Mouse (Mus musculus): ENCODE measurements around the gene Clcn1. TPM values are rescaled to one million over a fixed set of nuclear protein-coding genes. Genes with fewer than 3 reads are reported as not detected.
A peak's percentile ranks its signal among the peaks of the same experiment; 100 is the strongest.

Gene Clcn1
- polyA plus RNA-seq, 1 experiment from 2014 or later, result 0.15 TPM

GRCm38 (mm10) chr6:42260430-42260829 is 26.1 kb upstream of the Clcn1 start:
- Histone ChIP-seq H3K4me3 (ENCODE audit: low read length) (no peak overlapping the region), H3K9me3 (ENCODE audit: control insufficient read depth, low read length) (no peaks in the 10 kb centered on the region), H3K27ac (ENCODE audit: low read length) (peak overlapping the region; percentile 90), H3K36me3 (ENCODE audit: control insufficient read depth, insufficient read depth, low read length) (no peaks in the 10 kb centered on the region), H3K4me2 (ENCODE audit: low read depth, low read length) (peak overlapping the region; percentile 20; the same call in 1 of the 2 replicates), H3K4me1 (replicated peaks; ENCODE audit: control insufficient read depth, insufficient read depth, low read length) (peaks cover 6% of the 10 kb centered on the region; the same call in 1 of the 2 replicates), H3K9ac (ENCODE audit: low read length) (no peak overlapping the region), H3K27me3 (ENCODE audit: control insufficient read depth, insufficient read depth, low read depth, low read length) (no peaks in the 10 kb centered on the region)
- ATAC-seq (ENCODE audit: low read depth), result peak; percentile 24
- 26% methylated on average over 6 of the region's 6 CpGs for WGBS

DNA sequence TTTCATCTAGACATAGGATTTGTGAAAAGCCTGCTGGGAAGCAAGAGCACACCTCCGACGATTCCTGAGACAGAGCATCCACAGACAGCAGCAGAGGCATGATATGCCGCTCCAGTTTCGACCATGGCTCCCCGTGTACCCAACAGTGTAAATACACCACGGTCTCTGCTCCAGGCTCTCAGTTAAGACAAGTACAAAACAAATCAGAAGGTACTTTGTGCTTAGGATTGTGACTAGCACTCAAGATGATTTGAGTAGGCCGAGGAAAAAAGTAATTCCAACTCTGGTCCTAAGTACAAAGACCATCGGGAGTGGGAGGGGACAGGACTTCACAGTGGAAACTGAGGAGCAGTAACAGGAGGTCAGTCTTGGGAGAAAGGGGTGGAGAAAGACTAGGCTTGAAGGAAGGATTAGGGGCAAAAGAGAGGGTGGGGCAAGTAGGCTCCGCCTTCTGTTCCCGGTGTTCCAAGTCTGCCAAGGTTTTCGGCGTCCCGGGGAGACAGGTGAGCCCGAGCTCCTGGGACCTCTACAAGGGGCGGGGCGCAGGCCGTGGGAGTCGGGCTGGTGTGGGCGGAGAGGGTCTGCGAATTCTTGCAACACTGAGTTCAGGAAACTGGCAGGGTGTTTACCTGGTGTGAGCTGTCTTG is 24.8 kb upstream of the Clcn1 start, which contains the start of gene Tmem139:
TSS of gene Tmem139 (plus strand) at position 447 of the 647 bp plus-strand sequence.
- peak within 1 kb of the TSS; percentile 90 for H3K27ac ChIP-seq (ENCODE audit: low read length)
- peaks cover 9% of the 10 kb centered on the region for H3K4me1 ChIP-seq (replicated peaks; ENCODE audit: control insufficient read depth, insufficient read depth, low read length)
- no peaks in the 10 kb centered on the region for H3K27me3 ChIP-seq (ENCODE audit: control insufficient read depth, insufficient read depth, low read depth, low read length)
- 14% methylated on average over 20 of the region's 20 CpGs for WGBS
- H3K9ac ChIP-seq (ENCODE audit: low read length), result peak within 1 kb of the TSS; percentile 38; the same call in 1 of the 2 replicates
- ATAC-seq (ENCODE audit: low read depth), result peak; percentile 8; the same call in 1 of the 2 replicates
- no peaks in the 10 kb centered on the region for H3K9me3 ChIP-seq (ENCODE audit: control insufficient read depth, low read length)
- H3K4me2 ChIP-seq (ENCODE audit: low read depth, low read length), result peak within 1 kb of the TSS; percentile 37
- H3K36me3 ChIP-seq (ENCODE audit: control insufficient read depth, insufficient read depth, low read length), result no peaks in the 10 kb centered on the region
- peak within 1 kb of the TSS; percentile 30 for H3K4me3 ChIP-seq (ENCODE audit: low read length)

DNA sequence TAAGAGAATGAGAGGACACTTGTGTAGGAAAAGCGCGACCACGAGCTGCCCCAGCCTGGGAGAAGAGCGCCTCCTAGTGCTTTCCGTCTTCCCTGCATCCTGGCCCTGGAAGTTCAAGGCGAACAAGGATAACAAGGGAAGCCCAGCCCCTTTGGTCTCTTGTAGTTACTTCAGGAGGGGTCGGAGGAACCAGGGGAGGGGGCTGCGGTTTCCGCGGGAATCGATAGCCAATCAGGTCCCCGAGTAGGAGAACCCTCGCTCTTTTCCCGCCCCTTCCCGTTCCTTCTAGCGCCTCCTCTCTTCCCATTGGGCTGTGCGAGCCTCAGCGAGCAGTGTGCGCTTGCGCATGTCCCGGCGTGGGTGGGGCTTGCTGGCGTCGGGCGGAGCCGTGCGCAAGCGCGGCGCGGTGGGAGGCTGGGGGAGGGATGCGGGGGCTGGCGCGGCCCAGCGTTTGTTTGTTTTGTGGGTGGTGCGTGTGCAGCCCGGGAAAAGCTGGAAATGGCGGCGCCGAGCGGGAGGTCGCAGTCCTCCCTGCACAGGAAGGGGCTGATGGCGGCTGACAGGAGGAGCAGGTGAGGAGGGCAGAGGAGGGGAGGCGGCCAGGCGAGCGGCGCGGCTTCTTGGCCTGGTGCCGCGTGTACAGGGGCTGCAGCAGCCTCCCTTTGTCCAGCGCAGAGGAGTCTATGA is 21.7 kb upstream of the Clcn1 start, which contains the start of gene Casp2:
TSS of gene Casp2 (plus strand) at position 360 of the 687 bp plus-strand sequence.
- Histone ChIP-seq H3K9ac (ENCODE audit: low read length) (peak within 1 kb of the TSS; percentile 96), H3K9me3 (ENCODE audit: control insufficient read depth, low read length) (no peaks in the 10 kb centered on the region), H3K36me3 (ENCODE audit: control insufficient read depth, insufficient read depth, low read length) (peaks cover 22% of the 10 kb centered on the region), H3K27ac (ENCODE audit: low read length) (peak within 1 kb of the TSS; percentile 84), H3K27me3 (ENCODE audit: control insufficient read depth, insufficient read depth, low read depth, low read length) (no peaks in the 10 kb centered on the region), H3K4me3 (ENCODE audit: low read length) (peak within 1 kb of the TSS; percentile 89), H3K4me2 (ENCODE audit: low read depth, low read length) (peak within 1 kb of the TSS; percentile 76), H3K4me1 (replicated peaks; ENCODE audit: control insufficient read depth, insufficient read depth, low read length) (peaks cover 6% of the 10 kb centered on the region)
- peak; percentile 98 for ATAC-seq (ENCODE audit: low read depth)
- 0% methylated on average over 51 of the region's 51 CpGs for WGBS

DNA sequence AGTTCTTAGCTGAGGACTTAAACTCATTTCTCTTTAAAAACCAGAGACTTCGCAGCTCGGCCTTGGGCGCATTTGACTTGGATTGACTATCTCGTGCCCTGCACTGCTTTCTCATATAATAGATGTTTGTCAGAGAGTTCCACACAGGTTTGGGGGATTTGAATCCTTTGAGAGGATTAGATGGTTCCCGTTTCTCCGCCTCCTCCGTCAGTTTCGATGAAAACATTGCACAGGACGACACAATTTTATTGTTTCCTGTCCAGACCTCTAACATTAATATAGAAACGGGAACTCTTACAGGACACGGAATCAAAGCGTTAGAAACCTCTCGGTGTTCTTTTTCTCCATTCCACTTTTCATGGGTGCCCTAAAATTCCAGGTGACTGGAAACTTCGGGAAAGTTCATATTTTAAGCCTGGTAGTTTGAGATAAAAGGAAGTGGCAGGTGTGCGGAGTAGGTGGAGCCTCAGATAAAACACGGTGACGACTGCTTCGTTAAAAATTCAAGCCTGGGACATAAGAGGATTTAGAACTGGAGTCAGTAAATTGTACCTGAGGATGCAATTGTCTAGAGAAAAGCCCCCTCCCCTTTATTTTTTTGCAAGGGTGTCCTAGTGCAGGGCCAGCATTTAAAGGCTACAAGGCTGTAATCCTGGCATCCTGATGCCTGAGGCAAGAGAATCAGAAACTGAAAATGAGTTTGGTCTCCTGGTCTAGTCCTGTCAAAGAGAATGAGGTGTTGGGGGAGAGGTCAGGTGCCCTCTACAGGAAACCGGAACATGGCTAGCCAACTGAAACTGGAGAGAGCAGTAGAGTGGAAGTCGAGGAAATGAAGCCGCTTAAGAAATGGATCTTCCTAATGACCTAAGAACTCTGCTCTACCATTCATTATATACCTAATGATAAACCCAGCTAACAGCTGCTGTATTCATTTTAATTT is 20.8 kb upstream of the Clcn1 start:
- Histone ChIP-seq H3K4me2 (ENCODE audit: low read depth, low read length) (peak overlapping the region; percentile 76), H3K27ac (ENCODE audit: low read length) (peak overlapping the region; percentile 84), H3K36me3 (ENCODE audit: control insufficient read depth, insufficient read depth, low read length) (peaks cover 27% of the 10 kb centered on the region), H3K4me3 (ENCODE audit: low read length) (peak overlapping the region; percentile 89), H3K4me1 (replicated peaks; ENCODE audit: control insufficient read depth, insufficient read depth, low read length) (peaks cover 6% of the 10 kb centered on the region), H3K9ac (ENCODE audit: low read length) (peak overlapping the region; percentile 96), H3K9me3 (ENCODE audit: control insufficient read depth, low read length) (no peaks in the 10 kb centered on the region), H3K27me3 (ENCODE audit: control insufficient read depth, insufficient read depth, low read depth, low read length) (no peaks in the 10 kb centered on the region)
- 0% methylated on average over 21 of the region's 21 CpGs for WGBS
- no peak for ATAC-seq (ENCODE audit: low read depth)

GRCm38 (mm10) chr6:42270817-42271216 is 15.7 kb upstream of the Clcn1 start:
- no peak for ATAC-seq (ENCODE audit: low read depth)
- Histone ChIP-seq H3K9me3 (ENCODE audit: control insufficient read depth, low read length) (no peaks in the 10 kb centered on the region), H3K4me1 (replicated peaks; ENCODE audit: control insufficient read depth, insufficient read depth, low read length) (peaks cover 3% of the 10 kb centered on the region; the same call in 1 of the 2 replicates), H3K27me3 (ENCODE audit: control insufficient read depth, insufficient read depth, low read depth, low read length) (no peaks in the 10 kb centered on the region), H3K9ac (ENCODE audit: low read length) (no peak overlapping the region), H3K36me3 (ENCODE audit: control insufficient read depth, insufficient read depth, low read length) (peaks cover 52% of the 10 kb centered on the region), H3K4me2 (ENCODE audit: low read depth, low read length) (no peak overlapping the region), H3K27ac (ENCODE audit: low read length) (no peak overlapping the region), H3K4me3 (ENCODE audit: low read length) (no peak overlapping the region)

- Histone ChIP-seq H3K27ac (ENCODE audit: low read length) (no peak overlapping the region), H3K9ac (ENCODE audit: low read length) (no peak overlapping the region), H3K4me2 (ENCODE audit: low read depth, low read length) (no peak overlapping the region), H3K4me1 (replicated peaks; ENCODE audit: control insufficient read depth, insufficient read depth, low read length) (no peaks in the 10 kb centered on the region), H3K9me3 (ENCODE audit: control insufficient read depth, low read length) (no peaks in the 10 kb centered on the region), H3K4me3 (ENCODE audit: low read length) (no peak overlapping the region), H3K36me3 (ENCODE audit: control insufficient read depth, insufficient read depth, low read length) (peaks cover 50% of the 10 kb centered on the region), H3K27me3 (ENCODE audit: control insufficient read depth, insufficient read depth, low read depth, low read length) (no peaks in the 10 kb centered on the region)
- WGBS, result 38% methylated on average over 2 of the region's 2 CpGs
- ATAC-seq (ENCODE audit: low read depth), result no peak
Measured at GRCm38 (mm10) chr6:42276151-42276550, 10.3 kb upstream of the Clcn1 start.

GRCm38 (mm10) chr6:42282865-42283528 is 3.5 kb upstream of the Clcn1 start:
- Histone ChIP-seq H3K27me3 (ENCODE audit: control insufficient read depth, insufficient read depth, low read depth, low read length) (no peaks in the 10 kb centered on the region), H3K4me3 (ENCODE audit: low read length) (no peak overlapping the region), H3K4me1 (replicated peaks; ENCODE audit: control insufficient read depth, insufficient read depth, low read length) (no peaks in the 10 kb centered on the region), H3K36me3 (ENCODE audit: control insufficient read depth, insufficient read depth, low read length) (peaks cover 23% of the 10 kb centered on the region), H3K27ac (ENCODE audit: low read length) (no peak overlapping the region), H3K9me3 (ENCODE audit: control insufficient read depth, low read length) (no peaks in the 10 kb centered on the region), H3K4me2 (ENCODE audit: low read depth, low read length) (no peak overlapping the region), H3K9ac (ENCODE audit: low read length) (no peak overlapping the region)
- no peak for ATAC-seq (ENCODE audit: low read depth)
- WGBS, result 71% methylated on average over 5 of the region's 5 CpGs

DNA sequence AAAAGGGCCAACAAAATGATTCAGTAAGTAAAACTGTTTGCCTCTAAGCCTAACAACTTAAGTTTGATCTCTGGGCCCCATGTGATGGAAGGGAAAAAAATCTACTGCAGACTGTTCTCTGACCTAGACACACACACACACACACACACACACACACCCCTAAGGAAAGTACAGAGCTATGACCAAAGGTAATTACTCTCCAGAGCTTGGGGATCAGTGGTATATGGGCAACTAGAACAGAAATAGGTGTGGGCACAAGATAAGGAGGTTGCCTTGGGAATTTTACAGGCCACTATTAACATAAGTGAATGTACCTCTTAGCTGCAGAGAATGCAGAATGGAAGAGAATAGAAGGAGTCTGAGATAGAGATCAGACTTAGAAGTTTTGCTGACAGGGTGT is 1.1 kb downstream of the Clcn1 start:
- no peak overlapping the region for H3K4me2 ChIP-seq (ENCODE audit: low read depth, low read length)
- no peaks in the 10 kb centered on the region; the same call in 1 of the 2 replicates for H3K36me3 ChIP-seq (ENCODE audit: control insufficient read depth, insufficient read depth, low read length)
- no peaks in the 10 kb centered on the region for H3K9me3 ChIP-seq (ENCODE audit: control insufficient read depth, low read length)
- H3K27ac ChIP-seq (ENCODE audit: low read length), result no peak overlapping the region
- no peaks in the 10 kb centered on the region for H3K4me1 ChIP-seq (replicated peaks; ENCODE audit: control insufficient read depth, insufficient read depth, low read length)
- H3K27me3 ChIP-seq (ENCODE audit: control insufficient read depth, insufficient read depth, low read depth, low read length), result no peaks in the 10 kb centered on the region
- ATAC-seq (ENCODE audit: low read depth), result no peak
- no peak overlapping the region for H3K4me3 ChIP-seq (ENCODE audit: low read length)
- no peak overlapping the region for H3K9ac ChIP-seq (ENCODE audit: low read length)

Data from lung, embryonic 16.5 days (tissue).